Mouse (Mus musculus) spleen, postnatal 14 days (tissue): ENCODE measurements around the gene Uox.

Experiments used
- DNase-seq, 2 experiments: peaks; one replicate each; pipeline ENCODE4 v3.0.0; 2021 to 2022; ENCODE audit warnings: low spot score in 2 of 2

Gene Uox

GRCm38 (mm10) chr3:146570148-146570782 is at the start of gene Uox:
TSS of gene Uox (plus strand) at chr3:146570426.
- DNase-seq = no peak

- peak; percentile 73 to 83 for DNase-seq
These were observed 49.2 kb upstream of the Uox start, which contains the start of gene Rpf1 for GRCm38 (mm10) chr3:146520798-146521651. TSS of gene Rpf1 (minus strand) at chr3:146521429.

- no peak for DNase-seq
These were observed 48.6 kb upstream of the Uox start for GRCm38 (mm10) chr3:146521652-146522020.

- no peak for DNase-seq
These were observed 41.9 kb upstream of the Uox start for GRCm38 (mm10) chr3:146528335-146528734.

GRCm38 (mm10) chr3:146534986-146535385 is 35.2 kb upstream of the Uox start:
- DNase-seq = no peak

GRCm38 (mm10) chr3:146540521-146541273 is 29.5 kb upstream of the Uox start:
- DNase-seq = no peak

GRCm38 (mm10) chr3:146543632-146544031 is 26.6 kb upstream of the Uox start:
- no peak for DNase-seq

GRCm38 (mm10) chr3:146554816-146555215 is 15.4 kb upstream of the Uox start:
- no peak for DNase-seq

GRCm38 (mm10) chr3:146556567-146556966 is 13.7 kb upstream of the Uox start:
- no peak for DNase-seq

- DNase-seq = no peak
These were observed 12.7 kb upstream of the Uox start for GRCm38 (mm10) chr3:146557507-146557906.

- DNase-seq = no peak
These were observed 7.3 kb upstream of the Uox start for GRCm38 (mm10) chr3:146562936-146563335.

- DNase-seq = peak; percentile 28 to 54
These were observed 5.8 kb upstream of the Uox start for GRCm38 (mm10) chr3:146564268-146565064.

GRCm38 (mm10) chr3:146565065-146565411 is 5.2 kb upstream of the Uox start:
- no peak for DNase-seq

GRCm38 (mm10) chr3:146567366-146567765 is 2.9 kb upstream of the Uox start:
- DNase-seq = no peak

GRCm38 (mm10) chr3:146567884-146568530 is 2.2 kb upstream of the Uox start:
- no peak for DNase-seq

- no peak for DNase-seq
These were observed 632 bp upstream of the Uox start for GRCm38 (mm10) chr3:146569594-146569993.

- no peak for DNase-seq
These were observed 713 bp downstream of the Uox start for GRCm38 (mm10) chr3:146570939-146571338.

GRCm38 (mm10) chr3:146571341-146571740 is 1.1 kb downstream of the Uox start:
- no peak for DNase-seq

- no peak for DNase-seq
These were observed 7.4 kb downstream of the Uox start for GRCm38 (mm10) chr3:146577591-146577990.

GRCm38 (mm10) chr3:146580039-146580729 is 10.0 kb downstream of the Uox start:
- DNase-seq = no peak

- DNase-seq = no peak
These were observed 13.3 kb downstream of the Uox start for GRCm38 (mm10) chr3:146583478-146583877.
